Mouse (Mus musculus): ENCODE results near the gene Zfp523.

The Zfp523 gene

DNA sequence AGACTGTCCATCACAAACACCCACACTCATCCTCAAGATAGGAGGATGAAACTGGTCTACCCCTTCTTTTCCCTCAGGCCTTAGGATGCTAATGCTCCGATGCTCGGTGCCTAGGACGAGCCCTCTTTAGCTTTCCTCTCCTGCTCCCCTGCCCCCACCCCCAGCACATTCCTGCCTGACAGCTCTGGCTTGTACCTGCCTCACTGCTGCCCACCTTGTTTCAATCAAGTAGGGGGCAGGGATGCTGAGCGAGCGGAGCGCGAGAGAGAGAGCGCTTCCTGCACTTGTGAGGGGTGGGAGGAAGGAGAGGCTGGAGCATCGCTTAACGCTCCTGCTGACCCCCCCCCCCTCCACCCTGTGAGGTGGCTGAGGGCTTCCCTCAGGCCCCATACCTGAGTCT lies 16.6 kb upstream of the Zfp523 start:
- no peak for DNase-seq (ENCODE audit: low spot score in 2 of 2)

- DNase-seq (ENCODE audit: low spot score in 2 of 2), result no peak
Measured at GRCm38 (mm10) chr17:28161310-28161881, 15.5 kb upstream of the Zfp523 start.

- peak; percentile 57 to 76 for DNase-seq (ENCODE audit: low spot score in 2 of 2)
Measured at GRCm38 (mm10) chr17:28163666-28164065, 13.3 kb upstream of the Zfp523 start.

DNA sequence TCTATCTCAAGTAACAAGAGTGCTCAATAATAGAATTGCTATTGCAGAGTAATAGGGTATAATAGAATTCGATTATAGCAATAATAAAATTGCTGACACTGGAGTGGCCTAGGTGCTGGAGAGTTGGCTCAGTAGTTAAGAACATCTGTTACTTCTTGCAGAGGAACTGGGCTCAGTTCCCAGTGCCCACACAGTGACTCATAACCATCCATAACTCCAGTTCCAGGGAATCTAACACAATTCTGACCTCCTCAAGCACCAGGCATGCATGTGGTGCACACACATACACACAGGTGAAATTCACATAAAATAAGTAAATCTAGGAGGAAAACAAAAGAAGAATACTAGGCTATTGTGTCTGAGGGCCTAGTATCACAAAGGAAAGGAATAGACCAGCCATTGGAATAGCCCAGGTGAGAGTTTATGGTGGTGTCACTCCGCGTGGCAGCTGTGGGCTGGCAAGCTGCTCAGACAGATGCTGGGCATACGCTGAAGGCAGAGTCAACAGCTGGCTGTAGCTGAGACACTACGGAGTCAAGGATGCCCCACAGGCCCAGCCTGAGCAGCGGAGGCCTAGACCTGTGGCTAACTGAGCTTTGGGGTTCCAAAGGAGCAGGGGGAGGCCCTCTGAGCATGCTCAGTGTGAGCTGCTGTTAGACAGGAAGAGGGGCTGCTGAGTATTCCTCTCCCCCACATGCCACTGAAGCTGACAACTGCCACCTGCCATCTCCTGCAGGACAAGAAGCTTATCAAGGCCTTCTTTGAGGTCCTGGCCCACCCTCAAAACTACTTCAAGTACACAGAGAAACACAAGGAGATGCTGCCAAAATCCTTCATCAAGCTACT lies 6.2 kb upstream of the Zfp523 start:
- DNase-seq (ENCODE audit: low spot score in 2 of 2), result no peak

DNA sequence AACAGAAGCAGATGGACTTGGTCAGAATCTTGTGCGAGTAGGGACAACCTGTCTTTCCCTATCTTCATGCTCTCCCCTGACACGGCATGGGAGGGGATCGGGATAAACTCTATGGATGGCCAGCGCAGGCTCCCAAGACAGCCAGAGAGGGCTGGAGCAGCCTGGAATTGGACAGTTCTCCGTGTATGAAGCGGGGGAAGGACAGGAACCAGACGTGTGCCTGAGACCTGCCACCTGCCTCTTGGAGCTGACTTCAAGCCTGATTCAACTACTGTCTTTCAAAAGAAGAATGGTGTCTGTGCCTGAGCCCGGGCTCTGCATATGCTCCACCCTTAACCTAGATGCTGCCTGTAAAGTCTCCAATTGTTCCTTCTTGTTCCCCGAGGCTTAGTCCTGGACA lies 4.2 kb upstream of the Zfp523 start:
- no peak for DNase-seq (ENCODE audit: low spot score in 2 of 2)

DNA sequence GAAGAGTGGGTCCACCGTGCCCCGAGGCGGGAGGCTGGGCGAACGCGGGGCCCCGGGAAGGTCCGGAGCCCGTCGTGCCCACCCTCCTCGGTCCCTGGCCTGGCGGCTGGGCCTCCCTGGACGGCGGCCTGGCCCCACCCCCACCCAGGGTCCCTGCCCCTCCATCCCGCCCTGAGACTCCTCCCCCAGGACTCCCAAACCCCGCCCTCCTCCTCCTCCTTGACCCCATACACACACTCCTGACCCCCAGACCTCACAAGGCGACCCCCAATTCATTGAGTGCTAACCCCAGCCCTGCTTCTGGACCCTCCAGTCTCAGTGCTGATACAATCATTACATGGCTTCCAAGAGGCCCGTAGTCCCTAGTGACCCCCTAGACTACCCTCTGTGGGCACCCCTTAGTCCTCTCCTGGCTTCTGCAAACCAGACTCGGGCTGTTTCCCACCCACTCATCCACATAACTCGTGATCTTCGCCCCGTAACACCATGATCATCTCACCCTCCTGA lies 664 bp downstream of the Zfp523 start:
- no peak for DNase-seq (ENCODE audit: low spot score in 2 of 2)

DNA sequence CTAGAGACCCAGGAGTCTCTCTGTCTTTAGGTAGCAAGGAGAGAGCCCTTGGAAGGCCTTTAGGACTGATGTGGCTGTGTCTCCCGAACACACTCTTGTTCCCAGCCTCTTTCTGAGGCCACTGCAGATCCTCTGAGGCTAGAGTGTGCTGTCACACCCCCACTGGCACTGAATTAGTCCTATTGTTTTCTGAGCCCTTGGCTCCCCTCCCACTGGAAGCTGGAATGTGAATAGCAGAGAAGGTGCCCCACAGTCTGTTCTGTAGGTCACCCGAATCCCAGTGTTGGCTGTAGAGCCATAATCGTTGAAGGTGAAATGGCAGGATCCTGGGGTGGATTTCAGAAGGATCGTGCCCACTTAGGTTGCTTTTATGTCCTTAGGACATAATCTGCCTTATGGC lies 3.4 kb downstream of the Zfp523 start:
- no peak for DNase-seq (ENCODE audit: low spot score in 2 of 2)

- DNase-seq (ENCODE audit: low spot score in 2 of 2), result no peak
Measured at GRCm38 (mm10) chr17:28180783-28181544, 4.0 kb downstream of the Zfp523 start.

DNA sequence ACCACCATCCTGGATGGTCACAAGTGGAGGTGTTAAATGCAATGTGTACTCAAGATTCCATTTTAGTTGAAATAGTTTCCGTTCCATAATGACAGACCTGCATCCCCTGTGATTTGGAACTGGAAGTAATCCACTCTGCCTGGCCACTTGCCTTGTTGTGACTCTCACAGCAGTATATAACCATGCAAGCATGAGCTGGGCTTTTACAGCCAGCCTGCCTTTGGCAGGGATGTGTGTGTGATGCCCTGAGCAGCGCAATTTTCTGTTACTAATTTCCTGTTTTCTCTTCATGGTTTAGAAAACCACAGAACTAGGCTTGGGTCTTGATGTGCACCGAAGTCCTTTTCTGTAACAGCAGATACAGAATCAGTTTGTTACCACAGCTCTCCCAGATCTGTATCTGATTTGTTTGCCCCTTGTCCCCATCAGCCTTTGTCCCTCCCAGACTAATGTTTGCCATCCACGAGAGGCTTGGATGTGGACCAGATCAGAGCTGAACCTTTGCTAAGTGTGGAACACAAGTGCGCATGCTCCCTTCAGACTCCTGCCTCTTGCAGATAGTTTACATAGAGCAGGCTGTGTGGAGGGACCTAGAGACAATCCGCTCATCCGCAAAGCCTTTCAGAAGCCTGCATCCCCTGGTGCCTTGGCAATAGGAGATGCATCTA lies 8.2 kb downstream of the Zfp523 start:
- no peak for DNase-seq (ENCODE audit: low spot score in 2 of 2)

- DNase-seq (ENCODE audit: low spot score in 2 of 2), result no peak
Measured at GRCm38 (mm10) chr17:28188313-28188712, 11.4 kb downstream of the Zfp523 start.

- DNase-seq (ENCODE audit: low spot score in 2 of 2), result no peak
Measured at GRCm38 (mm10) chr17:28192754-28193153, 15.8 kb downstream of the Zfp523 start.

- DNase-seq (ENCODE audit: low spot score in 2 of 2), result no peak
Measured at GRCm38 (mm10) chr17:28193559-28193958, 16.6 kb downstream of the Zfp523 start.

- no peak for DNase-seq (ENCODE audit: low spot score in 2 of 2)
Measured at GRCm38 (mm10) chr17:28195033-28195432, 18.1 kb downstream of the Zfp523 start.

DNA sequence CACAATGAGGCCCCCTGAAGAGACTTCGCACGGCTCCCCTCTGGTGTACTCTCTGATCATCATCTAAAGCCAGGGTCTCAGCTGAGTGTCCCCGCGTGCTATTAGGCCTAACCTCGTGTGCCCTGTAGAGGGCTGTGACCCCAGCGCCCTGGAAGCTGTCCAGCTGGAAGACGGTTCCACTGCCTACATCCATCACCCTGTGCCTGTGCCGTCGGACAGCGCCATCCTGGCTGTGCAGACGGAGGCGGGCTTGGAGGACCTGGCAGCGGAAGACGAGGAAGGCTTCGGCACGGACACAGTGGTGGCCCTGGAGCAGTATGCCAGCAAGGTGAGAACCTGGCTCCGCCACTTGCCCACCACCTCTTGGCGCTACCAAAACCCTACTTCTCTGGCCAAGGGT lies 20.7 kb downstream of the Zfp523 start:
- DNase-seq (ENCODE audit: low spot score in 2 of 2), result no peak

GRCm38 (mm10) chr17:28201982-28202381 lies 25.1 kb downstream of the Zfp523 start:
- no peak for DNase-seq (ENCODE audit: low spot score in 2 of 2)

- peak in 1 of 2 experiments; percentile 60 for DNase-seq (ENCODE audit: low spot score in 2 of 2)
Measured at GRCm38 (mm10) chr17:28204052-28204720, 27.3 kb downstream of the Zfp523 start.

- no peak for DNase-seq (ENCODE audit: low spot score in 2 of 2)
Measured at GRCm38 (mm10) chr17:28205443-28205842, 28.5 kb downstream of the Zfp523 start.

GRCm38 (mm10) chr17:28207092-28207491 lies 30.2 kb downstream of the Zfp523 start:
- no peak for DNase-seq (ENCODE audit: low spot score in 2 of 2)

DNA sequence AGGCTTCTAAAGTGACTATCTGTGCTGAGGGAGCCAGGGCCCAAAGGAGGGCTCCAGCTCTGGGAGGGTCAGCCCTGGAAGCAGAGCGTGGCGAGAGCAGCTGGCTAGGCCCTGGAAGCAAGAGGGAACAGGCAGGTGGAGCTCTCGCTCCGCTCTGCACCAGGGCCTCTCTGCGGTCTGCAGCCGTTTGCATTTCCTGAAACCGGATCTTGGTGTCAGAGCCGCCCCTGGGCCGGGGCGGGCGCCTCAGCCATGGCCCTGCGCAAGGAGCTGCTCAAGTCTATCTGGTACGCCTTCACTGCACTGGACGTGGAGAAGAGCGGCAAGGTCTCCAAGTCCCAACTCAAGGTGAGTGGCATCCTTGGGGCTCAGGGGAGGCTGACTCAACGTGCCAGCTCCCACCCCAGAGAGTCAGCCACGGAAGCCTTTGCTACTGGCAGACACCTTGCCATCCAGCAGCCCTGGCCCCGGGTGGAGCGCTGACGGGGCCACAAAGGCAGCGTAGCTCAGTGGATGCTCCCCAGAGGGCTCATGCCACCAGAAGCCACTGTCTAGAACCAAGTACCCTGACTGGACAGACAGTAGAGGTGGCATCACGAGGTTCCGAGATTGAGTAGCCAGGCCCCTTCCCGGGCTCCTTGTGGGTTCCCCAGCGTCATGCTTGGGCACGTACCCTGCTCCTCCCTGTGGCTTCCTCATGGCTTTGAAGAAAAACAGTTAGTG lies 30.8 kb downstream of the Zfp523 start, which contains the start of gene Def6:
TSS of gene Def6 (plus strand) at position 188 of the 723 bp plus-strand sequence.
- peak; percentile 64 to 66 for DNase-seq (ENCODE audit: low spot score in 2 of 2)

DNA sequence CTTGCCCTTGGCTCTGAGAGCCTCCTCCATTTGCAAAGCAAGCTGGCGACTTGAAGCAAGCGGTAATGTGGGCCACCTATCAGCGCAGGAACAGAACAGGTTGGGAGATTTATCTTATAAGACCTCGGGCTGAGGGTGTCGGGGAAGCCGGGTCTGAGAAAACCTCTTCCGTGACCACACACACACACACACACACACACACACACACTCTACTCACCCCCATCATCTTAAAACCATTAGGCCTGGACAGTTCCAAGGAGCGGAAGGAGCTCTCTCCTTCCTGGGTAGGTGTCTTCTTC lies 31.3 kb downstream of the Zfp523 start:
- DNase-seq (ENCODE audit: low spot score in 2 of 2), result no peak

Measured in spleen, postnatal 14 days (tissue).